Mouse (Mus musculus): ENCODE measurements around the gene Edf1. TPM values are rescaled to one million over a fixed set of nuclear protein-coding genes. Genes with fewer than 3 reads are reported as not detected.

Edf1 gene
- total and polyA plus RNA-seq, 3 experiments = 188 to 215 (median 202) TPM

- dilution Hi-C loops (cut with MboI; ENCODE audit: extremely low pct_ligation_motif_present, extremely low pct_unique_long_range_greater_than_20kb, low sequenced_read_pairs) (no loop called here), in situ Hi-C loops (cut with MboI; ENCODE audit: low pct_ligation_motif_present, low pct_unique_long_range_greater_than_20kb, low sequenced_read_pairs) (no loop called here)
- no peaks in the 10 kb centered on the region for H3K79me2 ChIP-seq (replicated peaks; ENCODE audit: control insufficient read depth, extremely low read depth, insufficient read depth, poor library complexity, severe bottlenecking)
- H3K4me3 ChIP-seq (replicated peaks in 1 of 3; ENCODE audit: low read depth in 2 of 3, low read length in 2 of 3, poor library complexity in 1 of 3) = peak overlapping the region in 1 of 3 experiments; percentile 19
- H3K27me3 ChIP-seq (replicated peaks) = no peaks in the 10 kb centered on the region
- H3K4me2 ChIP-seq (ENCODE audit: insufficient read depth, low read depth, poor library complexity, severe bottlenecking) = no peak overlapping the region
- no peak for DNase-seq (ENCODE audit: extremely low read depth)
- no peak for TF ChIP-seq KAT2A (IDR thresholded peaks at IDR 0.05; ENCODE audit: insufficient replicate concordance, low read length)
- TF ChIP-seq POLR2A (IDR thresholded peaks at IDR 0.05; ENCODE audit: low read depth, low read length) = no peak
- no peak for TF ChIP-seq MAFK (IDR thresholded peaks at IDR 0.05; ENCODE audit: insufficient replicate concordance, low read length)
- TF ChIP-seq RAD21 (IDR thresholded peaks at IDR 0.05; ENCODE audit: low read depth, low read length) = no peak
- no peak for TF ChIP-seq SMC3 (IDR thresholded peaks at IDR 0.05; ENCODE audit: low read depth, low read length)
- no peak for TF ChIP-seq MAX (IDR thresholded peaks at IDR 0.05; ENCODE audit: low read length)
- TF ChIP-seq CTCF (conservative IDR thresholded peaks at IDR 0.05 in 1 of 2, IDR thresholded peaks at IDR 0.05 in 1 of 2; ENCODE audit: low read depth in 2 of 2, low read length in 2 of 2) = no peak
- TF ChIP-seq TBP (conservative IDR thresholded peaks at IDR 0.05; ENCODE audit: low read depth, low read length) = no peak
- no peak for TF ChIP-seq ZKSCAN1 (IDR thresholded peaks at IDR 0.05; ENCODE audit: borderline replicate concordance, low read depth, low read length)
- no peak for TF ChIP-seq RCOR1 (conservative IDR thresholded peaks at IDR 0.05; ENCODE audit: low read depth, low read length)
- TF ChIP-seq NRF1 (IDR thresholded peaks at IDR 0.05; ENCODE audit: low read depth, low read length) = no peak
- TF ChIP-seq SIN3A (IDR thresholded peaks at IDR 0.05; ENCODE audit: low read length) = no peak
- TF ChIP-seq HCFC1 (IDR thresholded peaks at IDR 0.05; ENCODE audit: low read depth, low read length) = no peak
- no peak for TF ChIP-seq GABPA (IDR thresholded peaks at IDR 0.05; ENCODE audit: insufficient replicate concordance, low read depth, low read length)
- TF ChIP-seq UBTF (IDR thresholded peaks at IDR 0.05; ENCODE audit: low read depth, low read length) = no peak
- TF ChIP-seq IRF4 (IDR thresholded peaks at IDR 0.05; ENCODE audit: low read depth, low read length) = no peak
- TF ChIP-seq ZNF384 (IDR thresholded peaks at IDR 0.05; ENCODE audit: low read depth, low read length) = no peak
- no peak for TF ChIP-seq CHD2 (IDR thresholded peaks at IDR 0.05; ENCODE audit: low read length)
- TF ChIP-seq MXI1 (IDR thresholded peaks at IDR 0.05; ENCODE audit: low read depth, low read length) = no peak
- H3K9ac ChIP-seq (ENCODE audit: insufficient read depth, low read depth) = no peak overlapping the region
- H3K36me3 ChIP-seq (replicated peaks in 1 of 2; ENCODE audit: control insufficient read depth in 1 of 2, insufficient read depth in 1 of 2, low read length in 1 of 2) = peaks cover 26 to 59% of the 10 kb centered on the region in 2 experiments
- H3K9me3 ChIP-seq (replicated peaks; ENCODE audit: low read length) = peaks cover 39% of the 10 kb centered on the region
- H3K4me1 ChIP-seq (ENCODE audit: control insufficient read depth in 1 of 2, insufficient read depth in 2 of 2) = peaks cover 9 to 35% of the 10 kb centered on the region in 2 experiments; a peak in 3 of 4 replicates
- H3K27ac ChIP-seq (ENCODE audit: insufficient read depth, low read depth) = no peak overlapping the region
These were observed 21.4 kb downstream of the Edf1 start for GRCm38 (mm10) chr2:25578796-25579736.
